Mouse (Mus musculus) spleen, adult 2 months (tissue): ENCODE measurements around the gene Rab37. TPM values are rescaled to one million over a fixed set of nuclear protein-coding genes. Genes with fewer than 3 reads are reported as not detected.

Experiments used
- DNase-seq, 2 experiments: peaks; one replicate each; pipeline versions ENCODE4 v3.0.0 to v3.0.0-alpha.2; 2012 to 2021; ENCODE audit warnings: low spot score in 2 of 2, low read depth in 1 of 2
- H3K27ac ChIP-seq: fragments of 200-500 bp; 2 replicates; pipeline ENCODE4 v1.5.1; 2012; ENCODE audit warnings: low read length, inconsistent platforms; ENCODE audit not compliant: insufficient read depth
- H3K27me3 ChIP-seq: fragments of 200-500 bp; 2 replicates; pipeline ENCODE4 v1.6.1; 2012; ENCODE audit warnings: mild to moderate bottlenecking, moderate library complexity, low read length, inconsistent platforms; ENCODE audit not compliant: control insufficient read depth, insufficient read depth
- H3K36me3 ChIP-seq: fragments of 200-500 bp; 2 replicates; pipeline ENCODE4 v1.6.1; 2012; ENCODE audit warnings: mild to moderate bottlenecking, low read length, inconsistent platforms; ENCODE audit not compliant: control insufficient read depth, insufficient read depth
- H3K4me1 ChIP-seq: fragments of 200-500 bp; 2 replicates; pipeline ENCODE4 v1.6.1; 2011; ENCODE audit warnings: inconsistent platforms; ENCODE audit not compliant: control insufficient read depth, insufficient read depth, insufficient read length
- H3K4me3 ChIP-seq: fragments of 200-500 bp; 2 replicates; pipeline ENCODE4 v1.5.1; 2011; ENCODE audit warnings: mild to moderate bottlenecking, inconsistent platforms; ENCODE audit not compliant: insufficient read depth, insufficient read length; ENCODE audit errors: extremely low read depth
- CTCF ChIP-seq: fragments of 200-500 bp; IDR thresholded peaks from 2 replicates; pipeline ENCODE4 v1.5.1; 2011; ENCODE audit warnings: mild to moderate bottlenecking, inconsistent platforms; ENCODE audit not compliant: insufficient read depth, insufficient read length, insufficient replicate concordance; ENCODE audit errors: extremely low read depth
- POLR2A ChIP-seq: fragments of 200-500 bp; IDR thresholded peaks from 2 replicates; pipeline ENCODE4 v1.6.1; 2011; ENCODE audit warnings: low read depth, low read length, inconsistent platforms
- WGBS: fragments of 180-500 bp; shearing (Covaris S2); methylation state at CpG from one replicate; pipeline ENCODE4 v1.1.7; 2018; 5-methylcytosine and 5-hydroxymethylcytosine counted together
- polyA plus RNA-seq: library from polyadenylated mRNA; depleted of rRNA; stranded (reverse); fragments of >200 nt; gene quantifications from 2 replicates; pipeline ENCODE4 v1.2.3, GENCODE M21; 2012

Rab37 gene
- polyA plus RNA-seq, 1 experiment = 7.8 TPM

DNA sequence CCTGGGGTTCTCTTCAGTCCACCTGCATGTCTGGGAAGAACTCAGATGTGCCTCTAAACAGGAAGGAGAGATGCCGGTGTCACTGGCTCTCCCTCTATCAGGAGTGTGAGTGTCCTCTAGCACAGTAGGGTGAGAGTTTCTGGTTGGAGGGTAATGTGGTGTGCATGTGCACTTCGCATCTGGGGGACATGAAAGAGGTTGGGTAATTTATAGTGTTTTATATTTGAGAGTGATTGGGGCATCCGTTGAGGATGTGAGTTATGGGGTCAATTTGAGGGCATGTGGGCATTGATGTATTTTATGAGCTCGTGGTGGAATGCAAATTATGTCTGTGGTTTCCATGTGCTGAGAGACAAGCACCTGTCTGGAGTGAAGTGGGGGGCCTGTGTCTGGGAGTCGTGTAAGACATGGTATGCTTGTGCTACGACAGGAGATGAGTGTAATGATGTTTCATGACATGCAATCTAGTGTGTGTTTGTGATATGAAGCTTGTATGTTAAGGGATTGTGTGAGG lies 59.6 kb downstream of the Rab37 start:
- TF ChIP-seq POLR2A (no peak), CTCF (no peak)
- Histone ChIP-seq H3K36me3 (no peaks in the 10 kb centered on the region), H3K27me3 (no peaks in the 10 kb centered on the region), H3K27ac (no peak overlapping the region), H3K4me3 (no peak overlapping the region), H3K4me1 (peaks cover 28% of the 10 kb centered on the region; the same call in 1 of the 2 replicates)
- no peak for DNase-seq
- 14% methylated on average over 6 of the region's 6 CpGs for WGBS

DNA sequence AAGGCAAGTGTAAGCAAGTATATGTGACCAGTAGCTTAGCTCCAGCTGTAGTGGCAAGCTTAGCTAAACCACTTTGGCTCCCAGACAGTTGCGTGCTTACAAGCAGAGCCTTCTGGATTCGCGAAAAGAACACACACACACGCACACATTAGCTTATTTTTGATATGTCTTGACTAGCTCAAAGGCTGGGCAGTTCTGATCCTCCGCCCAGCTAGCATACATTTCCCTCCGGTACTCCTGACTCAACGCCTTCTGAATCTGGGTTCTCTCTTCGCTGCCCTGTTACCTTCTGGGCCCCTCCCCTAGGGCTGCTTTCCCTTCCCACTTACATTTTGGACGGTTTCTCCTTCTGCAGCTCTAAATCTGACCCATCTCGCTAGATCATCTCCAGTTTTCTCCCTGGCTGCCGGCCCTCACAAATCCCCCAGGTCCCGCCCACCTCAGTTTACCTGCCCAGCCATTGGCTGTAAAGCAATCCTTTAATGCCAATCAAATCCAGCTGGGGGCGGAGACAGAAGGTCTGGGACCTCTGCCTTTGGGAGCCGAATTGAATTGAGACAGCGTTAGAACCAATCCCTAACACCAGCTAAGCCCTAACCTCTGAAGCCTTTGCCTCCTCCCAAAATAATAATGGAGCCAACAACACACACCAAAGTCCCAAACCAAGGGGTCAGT lies 60.7 kb downstream of the Rab37 start:
- no peak for TF ChIP-seq POLR2A
- TF ChIP-seq CTCF = no peak
- no peak overlapping the region for H3K27ac ChIP-seq
- H3K4me3 ChIP-seq = no peak overlapping the region
- DNase-seq = no peak
- 55% methylated on average over 15 of the region's 15 CpGs for WGBS
- no peaks in the 10 kb centered on the region for H3K36me3 ChIP-seq
- peaks cover 28% of the 10 kb centered on the region; the same call in 1 of the 2 replicates for H3K4me1 ChIP-seq
- no peaks in the 10 kb centered on the region for H3K27me3 ChIP-seq

DNA sequence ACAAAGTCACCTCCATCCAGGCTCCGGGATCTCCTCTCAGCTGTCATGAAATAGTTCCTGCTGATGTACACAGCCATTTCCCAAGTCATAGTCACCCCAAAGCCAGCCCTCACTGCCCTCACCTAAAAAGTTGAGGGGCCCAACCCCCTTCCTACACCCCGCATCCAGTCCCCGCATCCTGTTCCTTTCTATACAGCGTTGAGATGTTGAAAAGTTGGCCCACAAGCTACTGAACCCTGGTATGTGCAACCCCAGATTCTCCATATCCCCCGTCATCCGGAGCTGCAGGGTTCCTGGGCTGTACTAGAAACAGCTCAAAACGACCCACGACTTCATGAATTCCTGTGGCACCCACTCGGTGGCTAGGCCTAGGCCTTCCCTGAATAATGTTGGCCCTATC lies 61.9 kb downstream of the Rab37 start:
- Histone ChIP-seq H3K4me1 (peaks cover 37% of the 10 kb centered on the region; the same call in 1 of the 2 replicates), H3K27ac (peak overlapping the region; percentile 71; the same call in 1 of the 2 replicates), H3K36me3 (no peaks in the 10 kb centered on the region), H3K4me3 (no peak overlapping the region), H3K27me3 (no peaks in the 10 kb centered on the region)
- WGBS = 71% methylated on average over 9 of the region's 9 CpGs
- no peak for DNase-seq
- TF ChIP-seq POLR2A = no peak
- TF ChIP-seq CTCF = no peak

GRCm38 (mm10) chr11:115153699-115154292 lies 62.6 kb downstream of the Rab37 start:
- peak; percentile 65 for TF ChIP-seq POLR2A
- peak; percentile 94 for TF ChIP-seq CTCF
- no peaks in the 10 kb centered on the region for H3K36me3 ChIP-seq
- H3K27ac ChIP-seq = peak overlapping the region; percentile 73
- peaks cover 42% of the 10 kb centered on the region; the same call in 1 of the 2 replicates for H3K4me1 ChIP-seq
- peak overlapping the region; percentile 59 for H3K4me3 ChIP-seq
- no peaks in the 10 kb centered on the region for H3K27me3 ChIP-seq
- DNase-seq = peak; percentile 81 to 93
- under 1% methylated on average over 34 of the region's 35 CpGs for WGBS

- peaks cover 51% of the 10 kb centered on the region for H3K4me1 ChIP-seq
- H3K27ac ChIP-seq = peak overlapping the region; percentile 73
- DNase-seq = no peak
- H3K36me3 ChIP-seq = no peaks in the 10 kb centered on the region
- TF ChIP-seq POLR2A (no peak), CTCF (no peak)
- WGBS = 5% methylated on average over 5 of the region's 5 CpGs
- no peaks in the 10 kb centered on the region for H3K27me3 ChIP-seq
- H3K4me3 ChIP-seq = peak overlapping the region; percentile 56
Observed at GRCm38 (mm10) chr11:115155053-115155634, 63.9 kb downstream of the Rab37 start.

GRCm38 (mm10) chr11:115157933-115158719 lies 66.9 kb downstream of the Rab37 start:
- H3K4me3 ChIP-seq = no peak overlapping the region; the same call in 1 of the 2 replicates
- peaks cover 40% of the 10 kb centered on the region for H3K4me1 ChIP-seq
- H3K36me3 ChIP-seq = no peaks in the 10 kb centered on the region
- no peak for TF ChIP-seq POLR2A
- no peak for TF ChIP-seq CTCF
- DNase-seq = peak in 1 of 2 experiments; percentile 78
- no peaks in the 10 kb centered on the region for H3K27me3 ChIP-seq
- H3K27ac ChIP-seq = peak overlapping the region; percentile 95
- WGBS = 6% methylated on average over 12 of the region's 12 CpGs
